Mouse (Mus musculus): ENCODE results near the gene Adamts17.

The Adamts17 gene

DNA sequence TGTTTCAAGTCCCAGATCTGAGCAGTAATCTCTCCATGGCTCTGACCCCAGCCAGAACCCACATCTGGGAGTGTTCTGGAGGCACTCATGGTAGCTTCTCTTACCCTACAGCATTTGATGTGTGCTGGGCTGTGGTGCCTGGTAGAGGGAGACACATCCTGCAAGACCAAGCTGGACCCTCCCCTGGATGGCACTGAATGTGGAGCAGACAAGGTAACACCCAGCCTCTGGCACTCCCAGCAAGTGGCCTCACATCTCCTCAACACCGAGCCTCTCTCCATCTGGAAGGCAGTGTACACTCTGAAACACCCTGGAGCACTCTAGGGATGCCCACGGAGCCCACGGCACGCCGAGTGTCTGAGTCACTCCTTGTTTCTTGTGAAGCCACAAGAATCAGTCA, 188.2 kb downstream of the Adamts17 start:
- in situ Hi-C loops (cut with MseI, MboI): no loop called here

GRCm38 (mm10) chr7:67028902-67029301, 189.4 kb downstream of the Adamts17 start:
- in situ Hi-C loops (cut with MseI, MboI): no loop called here

- in situ Hi-C loops (cut with MseI, MboI): no loop called here
These were observed 189.9 kb downstream of the Adamts17 start for GRCm38 (mm10) chr7:67029481-67029880.

DNA sequence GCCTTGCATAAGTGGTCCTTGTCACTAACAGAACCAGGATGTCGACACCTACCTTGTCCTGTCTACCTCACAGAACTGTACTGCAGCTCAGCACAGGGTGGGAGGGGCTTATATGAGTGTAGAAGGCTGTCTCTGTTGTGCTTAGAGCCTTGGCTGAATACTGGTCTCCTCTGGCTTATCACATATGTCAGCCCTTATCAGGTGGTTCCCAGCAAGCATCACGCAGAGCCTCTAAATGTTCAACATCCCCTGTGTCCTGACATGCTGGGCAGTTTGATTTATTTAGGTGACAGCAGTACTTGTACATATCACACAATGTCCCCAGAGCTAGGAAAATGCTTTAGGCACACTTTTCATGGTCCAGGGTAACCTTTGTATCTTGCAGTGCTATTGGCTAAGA, 191.7 kb downstream of the Adamts17 start:
- in situ Hi-C loops (cut with MseI, MboI): no loop called here

DNA sequence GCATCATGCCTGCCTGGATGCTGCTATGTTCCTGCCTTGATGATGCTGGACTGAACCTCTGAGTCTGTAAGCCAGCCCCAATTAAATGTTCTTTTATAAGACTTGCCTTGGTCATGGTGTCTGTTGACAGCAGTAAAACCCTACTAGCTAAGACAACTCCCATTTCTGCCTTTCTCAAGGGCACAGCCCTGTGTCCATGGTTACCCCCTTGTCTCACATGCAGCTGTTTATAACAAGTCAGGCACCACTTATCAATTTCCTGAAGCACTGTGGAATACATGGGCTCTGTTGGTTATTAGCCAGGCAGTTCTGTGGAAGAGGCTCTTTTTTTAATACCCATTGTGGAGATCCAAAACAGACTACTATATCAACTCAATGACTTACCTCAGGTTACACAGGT, 193.1 kb downstream of the Adamts17 start:
- in situ Hi-C loops (cut with MseI, MboI): no loop called here

DNA sequence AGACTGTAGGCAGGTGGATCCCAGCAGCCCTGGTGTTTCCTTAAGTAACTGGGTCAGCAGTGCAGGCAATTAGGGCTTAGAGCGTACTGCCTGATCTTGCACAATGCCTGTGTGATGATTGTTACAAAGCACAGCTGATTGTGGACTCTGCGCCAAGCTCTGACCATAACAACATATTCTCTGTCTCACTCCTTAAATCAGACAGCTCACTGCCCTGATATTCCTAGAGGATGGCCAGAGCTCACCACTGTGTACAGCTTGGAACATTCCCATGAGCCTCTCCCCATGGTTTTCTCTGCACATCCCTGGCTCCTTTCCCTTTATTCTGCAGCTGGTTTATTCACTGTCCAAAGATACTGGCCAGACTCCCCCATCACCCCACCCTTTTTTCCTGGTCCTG, 194.8 kb downstream of the Adamts17 start:
- in situ Hi-C loops (cut with MseI, MboI): no loop called here

GRCm38 (mm10) chr7:67035246-67035645, 195.7 kb downstream of the Adamts17 start:
- in situ Hi-C loops (cut with MseI, MboI): no loop called here

GRCm38 (mm10) chr7:67035661-67036060, 196.1 kb downstream of the Adamts17 start:
- in situ Hi-C loops (cut with MseI, MboI): no loop called here

- in situ Hi-C loops (cut with MseI, MboI): no loop called here
These were observed 197.3 kb downstream of the Adamts17 start for GRCm38 (mm10) chr7:67036502-67037485.

GRCm38 (mm10) chr7:67037726-67038520, 198.4 kb downstream of the Adamts17 start:
- in situ Hi-C loops (cut with MseI, MboI): no loop called here

DNA sequence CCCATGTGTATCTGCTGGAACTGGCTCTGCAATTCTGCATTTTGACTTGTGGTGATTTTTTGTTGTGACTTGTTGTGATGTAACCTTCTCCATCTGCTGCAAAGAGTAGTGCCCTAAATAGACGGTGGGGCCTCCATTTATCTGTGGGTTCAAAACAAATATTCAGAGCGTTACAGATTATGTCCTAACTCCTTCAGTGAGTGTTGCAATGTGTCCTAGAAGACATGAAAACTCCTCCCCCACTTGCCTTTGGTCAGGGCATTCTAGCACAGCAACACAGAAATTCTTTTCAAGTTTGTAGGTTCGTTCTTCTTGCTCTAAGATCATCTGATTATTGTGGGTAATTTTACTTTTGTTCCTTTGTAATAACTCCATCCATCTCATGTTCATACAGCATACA, 199.6 kb downstream of the Adamts17 start:
- in situ Hi-C loops (cut with MseI, MboI): no loop called here

GRCm38 (mm10) chr7:67039861-67040260, 200.3 kb downstream of the Adamts17 start:
- in situ Hi-C loops (cut with MseI, MboI): no loop called here

- in situ Hi-C loops (cut with MseI, MboI): no loop called here
These were observed 202.2 kb downstream of the Adamts17 start for GRCm38 (mm10) chr7:67041685-67042084.

DNA sequence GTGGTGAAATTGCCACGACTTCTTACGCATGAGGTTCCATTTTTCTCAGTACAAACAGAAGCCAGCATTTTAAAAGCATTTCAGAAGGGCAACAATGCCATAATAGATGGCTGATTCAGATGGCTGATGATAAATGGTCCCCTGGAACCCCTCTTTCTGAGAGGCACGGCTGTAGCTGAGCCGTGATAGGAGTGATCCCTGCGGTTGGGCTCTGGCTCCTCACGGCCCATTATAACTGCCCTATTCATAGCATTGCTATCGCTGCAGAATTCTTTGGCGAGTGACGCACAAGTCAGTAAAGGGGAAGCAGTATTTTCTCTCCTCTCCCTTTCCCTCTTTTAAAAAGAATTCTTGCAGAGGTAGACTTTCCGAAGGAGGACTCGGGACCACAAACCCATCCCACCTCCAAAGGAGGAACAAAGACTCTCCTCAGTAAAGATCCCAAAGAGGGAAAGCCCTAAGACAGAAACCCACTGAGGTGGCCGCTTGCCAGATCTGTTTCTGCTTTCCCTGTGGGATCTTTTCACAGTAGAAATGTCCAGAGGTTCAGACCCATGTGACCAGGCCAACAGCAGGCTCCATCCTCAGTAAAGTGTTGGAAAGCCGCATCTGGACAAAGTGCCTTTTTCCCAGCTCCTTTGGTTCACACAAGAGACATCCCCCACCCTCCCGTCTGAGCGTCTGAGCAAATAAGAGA, 204.7 kb downstream of the Adamts17 start:
- in situ Hi-C loops (cut with MseI, MboI): no loop called here

GRCm38 (mm10) chr7:67045202-67045601, 205.7 kb downstream of the Adamts17 start:
- in situ Hi-C loops (cut with MseI, MboI): no loop called here

- in situ Hi-C loops (cut with MseI, MboI): no loop called here
These were observed 209.7 kb downstream of the Adamts17 start for GRCm38 (mm10) chr7:67049206-67049605.

GRCm38 (mm10) chr7:67050424-67050823, 210.9 kb downstream of the Adamts17 start:
- in situ Hi-C loops (cut with MseI, MboI): no loop called here

DNA sequence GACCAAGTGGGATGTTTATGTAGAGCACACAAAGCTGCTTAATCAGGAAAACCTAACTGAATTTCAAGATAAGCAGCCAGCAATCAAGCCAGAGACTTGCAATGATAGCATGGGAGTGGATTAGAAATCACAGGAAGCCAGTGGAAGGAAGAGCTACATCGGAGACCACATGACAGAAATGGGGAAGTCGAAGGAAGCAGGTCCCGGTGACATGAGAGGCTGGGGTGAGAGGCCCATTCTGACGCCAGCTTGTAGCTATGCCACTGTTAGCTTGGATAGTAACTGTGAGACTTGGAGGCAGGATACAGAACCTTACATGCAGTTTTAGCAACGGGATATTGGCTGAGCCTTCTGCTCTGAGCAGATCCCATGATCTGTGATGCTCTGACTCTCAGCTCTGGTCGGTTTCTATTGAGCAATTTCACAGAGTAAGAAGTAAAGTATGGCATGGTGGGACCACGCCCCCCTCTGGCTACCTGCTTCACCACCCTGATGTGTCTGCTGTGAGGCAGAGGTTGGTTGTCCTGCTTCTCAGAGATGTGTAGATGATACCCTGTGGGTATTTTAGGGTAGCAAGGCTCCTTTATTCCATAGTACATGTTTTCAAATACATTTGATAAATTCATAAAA, 211.7 kb downstream of the Adamts17 start:
- in situ Hi-C loops (cut with MseI, MboI): no loop called here

- in situ Hi-C loops (cut with MseI, MboI): no loop called here
These were observed 215.3 kb downstream of the Adamts17 start for GRCm38 (mm10) chr7:67054876-67055275.

- in situ Hi-C loops (cut with MseI, MboI): no loop called here
These were observed 216.0 kb downstream of the Adamts17 start for GRCm38 (mm10) chr7:67055510-67055909.

DNA sequence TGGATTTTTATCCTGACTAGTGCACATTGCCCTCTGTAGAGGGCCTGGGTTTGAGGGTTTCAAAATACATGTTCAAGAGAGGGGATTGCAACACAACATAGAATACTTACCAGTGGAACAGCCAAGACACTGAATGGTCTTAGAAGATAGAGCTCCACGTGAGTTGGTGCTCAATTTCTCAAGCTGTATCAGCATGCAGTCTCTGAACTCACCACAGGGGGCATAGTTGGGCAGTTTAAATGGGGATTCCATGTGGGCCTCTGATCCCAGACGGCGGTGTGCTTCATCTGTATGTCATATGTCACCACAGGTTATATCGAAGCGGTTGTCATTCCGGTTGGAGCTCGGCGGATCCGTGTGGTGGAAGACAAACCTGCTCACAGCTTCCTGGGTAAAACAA, 222.2 kb downstream of the Adamts17 start:
- in situ Hi-C loops (cut with MseI, MboI): no loop called here

Data from mouse trophoblast stem cell (cell line).